Mouse (Mus musculus) erythroblast, embryonic 14.5 days (primary cell): Measurements from ENCODE around the gene Smim8.

Experiments
- GATA1 ChIP-seq: IDR thresholded peaks from 2 replicates; pipeline ENCODE4 v1.6.1; 2012; ENCODE audit warnings: low read length, inconsistent platforms, mixed read lengths
- TAL1 ChIP-seq: IDR thresholded peaks from 3 replicates; pipeline ENCODE4 v1.6.1; 2012; ENCODE audit warnings: low read length, inconsistent platforms, mixed read lengths

GRCm38 (mm10) chr4:34756163-34756562, 22.1 kb downstream of the Smim8 start, which contains the start of gene Gm136:
- TF ChIP-seq GATA1 (no peak), TAL1 (no peak)
